ENCODE assay signal across 25 mouse cellular contexts in the genomic region with DNA sequence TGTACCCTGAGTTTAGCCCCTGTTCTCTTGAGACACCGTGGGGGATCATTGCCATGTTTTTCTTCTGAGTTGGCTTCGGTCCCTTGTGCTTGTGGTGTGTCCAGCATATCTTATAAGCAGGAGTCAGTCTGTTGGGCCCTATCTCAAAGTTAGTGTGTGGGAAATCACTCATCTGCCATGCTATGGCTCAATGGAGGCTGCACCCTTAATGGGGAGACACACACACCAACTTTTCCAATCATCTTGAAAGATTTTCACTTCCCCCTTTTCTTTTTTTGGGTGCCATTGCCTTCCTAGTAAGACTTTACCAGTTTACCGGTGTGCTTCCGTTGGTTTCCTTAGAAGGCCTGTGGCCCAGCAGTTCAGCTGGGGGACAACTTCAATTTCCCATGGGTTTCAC.
DNase-seq lines count a peak whose midpoint lies in the region; ATAC-seq and TF ChIP-seq lines count a peak whose summit lies in the region.
"Had no signal": no experiment of that assay in that cellular context is flagged by ENCODE, and none has a peak within 500 bp of the region (broad histone marks: within the 10 kb centered on the region; RNA-seq: fewer than 3 reads in every experiment).

No protein-coding gene starts in this region.

- H3K4me1 ChIP-seq in spleen, adult 2 months (ENCODE audit: control insufficient read depth, insufficient read depth, insufficient read length): peaks cover 11% of the 10 kb centered on the region; the same call in 1 of the 2 replicates
- H3K4me1 ChIP-seq: embryonic facial prominence, embryonic 12.5 days; embryonic facial prominence, embryonic 15.5 days; heart, embryonic 10.5 days; heart, embryonic 13.5 days; hindbrain, embryonic 13.5 days had no signal

- intact Hi-C loops in heart, postnatal 14 days (cut with DNase I): no loop called here

- no peak for TF ChIP-seq POLR2A in spleen, adult 2 months (IDR thresholded peaks at IDR 0.05; ENCODE audit: low read depth, low read length)

- ATAC-seq in neutrophil, adult 5-6 weeks (ENCODE audit: extremely low read depth, insufficient number of reproducible peaks, low FRiP score, poor library complexity, severe bottlenecking): peak; percentile 39; the same call in 1 of the 2 replicates
- ATAC-seq: forebrain, embryonic 14.5 days; forebrain, postnatal 0 days; hindbrain, embryonic 16.5 days had no signal

- H3K27ac ChIP-seq in spleen, adult 2 months (ENCODE audit: insufficient read depth, low read length): peak overlapping the region; percentile 86
- H3K27ac ChIP-seq: embryonic facial prominence, embryonic 12.5 days; embryonic facial prominence, embryonic 15.5 days; gastrocnemius, adult 2 months; heart, adult 2 months; heart, embryonic 10.5 days; heart, embryonic 13.5 days; hindbrain, embryonic 13.5 days had no signal

- no peak overlapping the region for H3K4me3 ChIP-seq in spleen, adult 2 months (ENCODE audit: extremely low read depth, insufficient read depth, insufficient read length)
- H3K4me3 ChIP-seq: embryonic facial prominence, embryonic 12.5 days; embryonic facial prominence, embryonic 15.5 days; gastrocnemius, adult 2 months; heart, adult 2 months; heart, embryonic 10.5 days; heart, embryonic 13.5 days; hindbrain, embryonic 13.5 days had no signal

- H3K27me3 ChIP-seq in spleen, adult 2 months (ENCODE audit: control insufficient read depth, insufficient read depth, low read length): no peaks in the 10 kb centered on the region
- H3K27me3 ChIP-seq: embryonic facial prominence, embryonic 12.5 days; embryonic facial prominence, embryonic 15.5 days; heart, embryonic 13.5 days; hindbrain, embryonic 13.5 days had no signal

- DNase-seq in heart, adult 11 months: peak; percentile 67
- DNase-seq in heart, postnatal 14 days: no peak
- peak; percentile 22 to 41 for DNase-seq in spleen, adult 2 months (ENCODE audit: low read depth in 1 of 2, low spot score in 2 of 2)
- DNase-seq in spleen, postnatal 10 days (ENCODE audit: low spot score in 2 of 2): no peak
- DNase-seq in kidney, adult 9 months: no peak
- DNase-seq in kidney, adult 11 months: no peak
- DNase-seq in layer of hippocampus, postnatal 36 days: no peak
- DNase-seq: adrenal gland, adult 2 months; adrenal gland, postnatal 14 days; cerebellum, adult 11 months; cerebellum, adult 2 months; cerebellum, adult 9-11 months; cerebellum, postnatal 25 days; forebrain, postnatal 0 days; gastrocnemius, adult 2 months; gastrocnemius, postnatal 14 days; heart, adult 2 months had no signal

- H3K36me3 ChIP-seq in spleen, adult 2 months (ENCODE audit: control insufficient read depth, insufficient read depth, low read length): no peaks in the 10 kb centered on the region
- H3K36me3 ChIP-seq: embryonic facial prominence, embryonic 12.5 days; embryonic facial prominence, embryonic 15.5 days; heart, embryonic 10.5 days; heart, embryonic 13.5 days; hindbrain, embryonic 13.5 days had no signal

- TF ChIP-seq CTCF in spleen, adult 2 months (IDR thresholded peaks at IDR 0.05; ENCODE audit: extremely low read depth, insufficient read depth, insufficient read length, insufficient replicate concordance): no peak

- WGBS in spleen, adult 2 months: 71% methylated on average over 4 of the region's 4 CpGs

Comparison
In these comparisons a context has a peak if more than half of its experiments do, and no peak if none do; other contexts are left out.
1. DNase-seq: peak in heart, adult 11 months (single experiment) and spleen, adult 2 months (2 of 2); none in heart, postnatal 14 days (0 of 2), spleen, postnatal 10 days (0 of 2), kidney, adult 9 months (single experiment), kidney, adult 11 months (single experiment) and layer of hippocampus, postnatal 36 days (0 of 2).